Mouse (Mus musculus) embryonic fibroblast, embryonic 13.5 days (primary cell): ENCODE data around the gene Olfr434. TPM values are rescaled to one million over a fixed set of nuclear protein-coding genes. Genes with fewer than 3 reads are reported as not detected.
"Not testable (repeated sequence)": the region's sequence is repeated elsewhere in the genome, so short reads cannot be mapped to it uniquely, and the experiment has no call there.

Experiments used
- H3K27ac ChIP-seq: 2 replicates; pipeline ENCODE4 v1.5.1; 2012; ENCODE audit warnings: low read length, control low read depth, inconsistent platforms; ENCODE audit not compliant: insufficient read depth
- H3K4me1 ChIP-seq: 2 replicates; pipeline ENCODE4 v1.6.1; 2011; ENCODE audit warnings: low read length; ENCODE audit not compliant: control insufficient read depth, insufficient read depth
- H3K4me3 ChIP-seq: 2 replicates; pipeline ENCODE4 v1.5.1; 2011; ENCODE audit warnings: mild to moderate bottlenecking, control low read depth, low read length; ENCODE audit not compliant: insufficient read depth
- CTCF ChIP-seq: IDR thresholded peaks from 2 replicates; pipeline ENCODE4 v1.5.1; 2011; ENCODE audit warnings: mild to moderate bottlenecking, control low read depth, low read length, moderate library complexity, borderline replicate concordance; ENCODE audit not compliant: insufficient read depth
- POLR2A ChIP-seq: IDR thresholded peaks from 2 replicates; pipeline ENCODE4 v1.6.1; 2011; ENCODE audit warnings: low read depth, mild to moderate bottlenecking, control low read depth, low read length, moderate library complexity
- polyA plus RNA-seq: library from polyadenylated mRNA; stranded (reverse); fragments of >200 nt; gene quantifications from 2 replicates; pipeline ENCODE4 v1.2.4, GENCODE M21; 2011; ENCODE audit warnings: low read depth; ENCODE audit not compliant: missing spikeins, insufficient read length

Gene Olfr434
- not detected in 2 replicates for polyA plus RNA-seq

DNA sequence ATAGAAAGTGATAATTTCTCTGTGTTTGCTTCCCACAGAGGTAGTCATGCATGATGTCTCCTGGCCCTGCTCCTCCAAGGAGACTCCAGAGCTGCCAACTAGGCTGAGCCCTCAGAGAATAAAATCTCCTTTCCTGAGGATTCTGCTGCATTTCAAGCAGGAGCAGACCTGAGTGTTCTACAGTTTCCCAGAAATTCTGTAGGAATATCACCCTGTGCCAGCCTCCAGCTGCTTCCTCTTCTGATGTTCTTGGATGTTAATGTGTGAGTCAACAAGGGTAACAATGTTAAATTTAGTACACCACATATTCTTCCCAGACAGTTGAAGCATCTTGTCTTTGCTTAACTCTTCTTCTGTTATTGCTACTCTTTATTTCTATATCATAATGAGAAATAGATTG lies at the start of gene Olfr434:
Olfr434 (plus strand) TSS at position 149 of the 400 bp plus-strand sequence.
- H3K27ac ChIP-seq, H3K4me1 ChIP-seq, H3K4me3 ChIP-seq: not testable (repeated sequence)

DNA sequence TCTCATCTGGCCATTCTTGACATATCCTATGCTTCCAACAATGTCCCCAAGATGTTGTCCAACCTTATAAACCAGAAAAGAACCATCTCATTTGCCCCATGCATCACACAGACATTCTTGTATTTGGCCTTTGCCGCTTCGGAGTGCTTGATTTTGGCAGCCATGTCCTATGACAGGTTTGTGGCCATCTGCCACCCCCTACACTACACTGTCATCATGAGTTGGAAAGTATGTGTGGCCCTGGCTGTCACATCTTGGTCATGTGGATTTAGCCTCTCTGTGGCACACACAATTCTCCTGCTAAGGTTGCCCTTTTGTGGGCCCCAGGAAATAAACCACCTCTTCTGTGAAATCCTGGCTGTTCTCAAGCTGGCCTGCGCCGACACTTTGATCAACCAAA lies 45.6 kb upstream of the Olfr434 start:
- H3K27ac ChIP-seq, result no peak overlapping the region
- H3K4me3 ChIP-seq, result no peak overlapping the region
- no peak for TF ChIP-seq CTCF
- TF ChIP-seq POLR2A, result no peak
- no peaks in the 10 kb centered on the region for H3K4me1 ChIP-seq

DNA sequence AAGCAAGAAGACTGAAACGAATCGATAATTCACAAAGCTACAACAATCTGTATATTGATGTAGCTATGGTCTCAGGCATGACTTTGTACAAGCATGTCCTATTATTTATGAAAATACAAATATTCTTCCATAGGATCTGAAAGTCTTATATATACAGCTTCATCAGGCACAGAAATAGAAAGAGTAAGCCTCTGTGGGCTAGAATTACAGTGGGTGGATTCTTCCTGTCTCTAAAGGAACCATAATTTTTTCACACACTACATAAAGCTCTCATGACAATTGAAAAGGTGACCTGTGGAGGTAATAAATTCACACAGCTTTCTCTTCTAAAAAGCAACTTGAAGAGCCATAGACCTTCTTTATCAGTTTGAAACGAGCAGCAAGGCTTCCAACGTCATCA lies 41.0 kb upstream of the Olfr434 start, which contains the start of gene Olfr13:
Olfr13 (plus strand) TSS at position 301 of the 400 bp plus-strand sequence.
- Histone ChIP-seq H3K27ac (no peak within 1 kb of the TSS), H3K4me3 (no peak within 1 kb of the TSS), H3K4me1 (no peaks in the 10 kb centered on the region)
- TF ChIP-seq POLR2A (no peak), CTCF (no peak)

DNA sequence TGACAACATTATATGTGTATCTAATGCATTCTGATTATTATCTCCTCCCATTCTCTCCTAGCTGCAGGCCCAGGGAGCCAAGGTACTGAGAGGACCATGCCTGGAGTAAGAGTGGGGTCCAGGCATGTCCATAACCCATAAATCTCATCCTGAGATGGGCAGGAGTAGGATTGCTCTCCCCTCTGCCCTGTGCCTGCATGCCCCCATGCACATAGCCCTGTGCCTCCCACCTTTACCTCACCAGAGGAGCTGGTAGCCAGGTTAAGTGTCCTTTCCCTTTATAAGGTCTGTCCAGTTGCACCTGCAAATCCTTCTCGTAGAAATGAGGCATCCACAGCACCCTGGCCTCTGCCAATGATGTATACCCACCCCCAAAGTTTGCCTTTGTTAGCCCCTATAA lies 34.7 kb upstream of the Olfr434 start:
- no peak overlapping the region for H3K4me3 ChIP-seq
- TF ChIP-seq POLR2A (no peak), CTCF (no peak)
- H3K4me1 ChIP-seq, result no peaks in the 10 kb centered on the region
- H3K27ac ChIP-seq, result no peak overlapping the region

DNA sequence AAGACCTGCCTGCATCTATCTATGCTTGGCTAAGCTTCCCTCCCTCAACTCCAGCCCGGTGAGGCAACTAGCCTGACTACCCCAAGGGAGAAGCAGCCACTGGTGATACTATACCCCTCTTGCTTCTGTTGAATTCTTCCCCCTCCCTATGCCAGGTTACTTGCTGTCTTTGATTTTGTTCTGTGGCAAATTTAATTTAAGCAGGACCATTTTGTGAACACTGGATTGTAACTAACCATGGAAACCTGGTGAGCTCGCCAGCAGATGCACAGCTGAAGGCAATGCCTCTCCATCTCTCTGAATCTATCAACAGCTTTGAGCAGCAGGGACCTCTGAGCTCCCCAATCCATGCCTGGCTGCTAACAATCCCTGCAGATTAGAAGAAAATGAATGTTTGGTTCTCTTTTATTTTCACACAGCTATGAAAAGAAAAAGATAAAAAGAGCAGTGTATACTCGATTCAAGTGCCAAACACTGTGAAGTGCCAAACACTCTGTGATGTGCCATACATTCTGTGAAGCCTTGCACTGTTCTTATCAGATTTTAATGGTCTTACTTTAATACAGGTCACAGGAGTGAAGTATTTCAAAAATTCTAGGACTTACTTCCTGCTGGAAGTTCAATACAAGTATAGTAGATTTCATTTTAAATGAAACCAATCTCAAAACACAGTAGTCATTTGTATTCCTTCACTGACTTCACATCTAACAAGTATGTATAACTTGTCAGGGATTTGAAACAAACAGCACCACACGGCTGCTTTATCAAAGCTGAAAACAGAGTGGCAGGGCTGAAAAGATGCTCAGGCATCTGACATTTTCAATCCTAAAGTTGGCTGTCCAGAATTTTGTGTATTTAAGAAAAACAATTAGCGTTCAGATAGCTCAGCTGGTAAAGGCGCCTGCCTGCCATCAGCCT lies 34.0 kb upstream of the Olfr434 start:
- Histone ChIP-seq H3K4me1 (no peaks in the 10 kb centered on the region), H3K27ac (no peak overlapping the region), H3K4me3 (no peak overlapping the region)
- TF ChIP-seq POLR2A (no peak), CTCF (no peak)

DNA sequence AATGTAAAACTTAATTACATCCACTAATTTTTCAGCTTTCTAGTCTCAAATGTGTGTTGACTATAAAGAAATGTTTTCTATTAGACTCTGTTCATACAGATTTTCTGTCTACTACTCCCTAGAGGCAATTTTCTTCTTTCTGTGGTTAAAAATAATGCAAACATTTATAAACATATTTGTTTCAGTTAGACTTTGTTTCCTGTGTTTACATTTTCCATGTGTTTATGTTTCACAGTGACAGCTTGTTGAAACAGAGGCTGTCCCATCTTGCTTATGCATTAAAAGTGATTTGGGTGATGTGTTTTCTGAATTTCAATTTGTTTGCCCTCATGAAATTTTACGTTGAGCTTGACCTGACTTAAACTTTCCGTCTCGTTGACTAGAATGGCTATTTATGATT lies 21.8 kb upstream of the Olfr434 start:
- H3K27ac ChIP-seq, result no peak overlapping the region
- H3K4me1 ChIP-seq, result no peaks in the 10 kb centered on the region
- no peak for TF ChIP-seq POLR2A
- no peak overlapping the region for H3K4me3 ChIP-seq

DNA sequence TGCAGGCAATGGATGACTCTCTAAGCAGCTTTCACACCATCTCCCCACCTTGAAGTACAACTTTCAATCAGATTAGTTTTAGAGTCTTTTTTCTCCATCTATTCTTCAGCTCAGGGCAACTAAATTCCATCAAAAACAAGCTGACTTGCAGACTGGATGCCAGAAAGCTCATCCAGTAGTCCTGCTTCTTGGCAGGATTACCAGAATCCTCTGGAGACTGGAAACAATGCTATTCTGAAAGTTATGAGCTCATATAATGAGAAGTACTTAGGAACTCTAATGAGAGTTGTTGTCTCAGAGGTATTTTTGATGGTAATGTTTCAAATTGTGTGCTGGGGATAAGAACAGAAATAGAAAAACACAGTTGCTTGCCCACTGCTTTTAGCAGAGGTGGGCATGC lies 16.0 kb upstream of the Olfr434 start, which contains the start of gene Olfr435:
Olfr435 (plus strand) TSS at position 366 of the 400 bp plus-strand sequence.
- Histone ChIP-seq H3K4me1 (no peaks in the 10 kb centered on the region), H3K27ac (no peak within 1 kb of the TSS), H3K4me3 (no peak within 1 kb of the TSS)
- TF ChIP-seq CTCF (no peak), POLR2A (no peak)

DNA sequence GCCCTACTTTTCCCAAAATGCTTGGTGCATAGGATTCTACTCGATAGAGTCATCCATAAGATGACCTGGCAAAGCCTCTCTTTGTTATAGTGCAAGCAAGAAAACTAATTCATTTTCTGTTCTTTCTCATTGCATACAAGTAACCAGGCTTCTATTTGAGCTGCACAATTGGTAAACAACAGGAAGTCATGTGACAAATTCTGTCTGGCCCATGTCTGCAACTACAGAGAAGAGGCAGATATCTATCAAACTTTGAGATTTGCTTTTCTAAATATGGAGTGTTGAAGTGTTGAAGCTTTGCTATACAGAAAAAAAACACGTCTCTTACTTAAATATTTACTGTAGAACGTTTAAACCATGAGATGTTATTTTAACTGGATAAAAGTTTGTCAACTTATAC lies 14.7 kb upstream of the Olfr434 start:
- TF ChIP-seq POLR2A (no peak), CTCF (no peak)
- H3K27ac ChIP-seq, result no peak overlapping the region
- H3K4me1 ChIP-seq, result no peaks in the 10 kb centered on the region
- no peak overlapping the region for H3K4me3 ChIP-seq

DNA sequence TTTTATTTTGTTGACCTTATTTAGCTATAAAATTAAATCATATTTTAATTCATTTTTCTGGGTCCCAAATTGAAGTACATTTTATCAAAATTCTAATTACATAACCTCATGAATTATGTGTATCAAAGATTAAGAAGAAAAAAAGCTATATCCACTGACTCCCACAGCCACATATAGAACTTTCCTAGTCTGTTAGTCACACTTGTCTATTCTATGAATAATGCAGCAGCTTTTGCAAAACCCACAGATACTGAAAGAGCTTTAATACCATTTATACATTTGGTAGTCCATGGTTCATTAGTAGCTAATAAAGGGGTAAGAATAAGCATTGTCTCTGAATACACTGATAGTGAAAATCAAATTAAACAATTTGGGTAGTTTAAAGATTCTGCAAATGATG lies 10.0 kb upstream of the Olfr434 start:
- no peaks in the 10 kb centered on the region for H3K4me1 ChIP-seq
- no peak overlapping the region for H3K4me3 ChIP-seq
- TF ChIP-seq CTCF (no peak), POLR2A (no peak)
- H3K27ac ChIP-seq, result no peak overlapping the region

DNA sequence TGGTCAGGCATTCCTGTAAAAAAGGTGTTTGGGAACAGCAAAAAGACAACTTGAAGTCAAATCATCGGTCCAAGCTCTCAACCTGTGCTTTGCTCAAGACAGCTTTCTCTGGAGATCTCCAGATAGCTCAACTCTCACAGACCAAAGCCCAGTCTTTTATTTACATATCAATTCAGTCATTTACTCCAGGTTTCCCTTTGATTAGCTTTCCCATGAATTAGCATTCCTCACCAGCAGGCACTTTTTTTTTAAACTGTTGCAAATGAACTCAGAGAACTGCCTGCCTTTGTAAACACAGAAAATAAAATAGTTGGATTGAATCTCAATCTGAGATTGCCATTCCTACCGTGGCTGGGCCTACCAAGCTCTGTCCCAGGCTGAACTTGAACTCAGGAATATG lies 7.5 kb upstream of the Olfr434 start:
- Histone ChIP-seq H3K4me3 (no peak overlapping the region), H3K27ac (no peak overlapping the region), H3K4me1 (no peaks in the 10 kb centered on the region)
- no peak for TF ChIP-seq POLR2A
- TF ChIP-seq CTCF, result no peak

DNA sequence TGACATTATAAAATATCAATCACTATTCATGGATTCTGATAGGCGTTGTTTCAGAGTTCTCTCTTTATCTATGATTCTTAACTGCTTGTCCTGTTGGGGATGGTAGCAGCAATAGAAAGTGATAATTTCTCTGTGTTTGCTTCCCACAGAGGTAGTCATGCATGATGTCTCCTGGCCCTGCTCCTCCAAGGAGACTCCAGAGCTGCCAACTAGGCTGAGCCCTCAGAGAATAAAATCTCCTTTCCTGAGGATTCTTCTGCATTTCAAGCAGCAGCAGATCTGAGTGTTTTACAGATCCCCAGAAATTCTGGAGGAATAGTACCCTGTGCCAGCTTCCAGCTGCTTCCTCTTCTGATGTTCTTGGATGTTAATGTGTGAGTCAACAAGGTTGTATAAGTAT lies 18.4 kb downstream of the Olfr434 start, which contains the start of gene Olfr47:
Olfr47 (plus strand) TSS at position 275 of the 400 bp plus-strand sequence.
- not testable (repeated sequence) for H3K27ac ChIP-seq, H3K4me1 ChIP-seq, H3K4me3 ChIP-seq
